Mouse (Mus musculus) kidney, postnatal 36 days (tissue): ENCODE measurements around the gene Msx2.

Experiments
- DNase-seq, 2 experiments: peaks; one replicate each; pipeline ENCODE4 v3.0.0; 2021 to 2022; ENCODE audit warnings: mixed read lengths in 2 of 2

Gene Msx2

GRCm38 (mm10) chr13:53464441-53465001, 8.4 kb downstream of the Msx2 start:
- no peak for DNase-seq

GRCm38 (mm10) chr13:53463946-53464345, 8.9 kb downstream of the Msx2 start:
- no peak for DNase-seq

GRCm38 (mm10) chr13:53463037-53463436, 9.8 kb downstream of the Msx2 start:
- DNase-seq, result no peak

GRCm38 (mm10) chr13:53462649-53462970, 10.3 kb downstream of the Msx2 start:
- DNase-seq, result no peak

- peak; percentile 11 to 66 for DNase-seq
Measured at GRCm38 (mm10) chr13:53461855-53462648, 10.8 kb downstream of the Msx2 start.

- no peak for DNase-seq
Measured at GRCm38 (mm10) chr13:53461346-53461745, 11.5 kb downstream of the Msx2 start.

GRCm38 (mm10) chr13:53458766-53459165, 14.1 kb downstream of the Msx2 start:
- DNase-seq, result no peak

GRCm38 (mm10) chr13:53454794-53455672, 17.8 kb downstream of the Msx2 start:
- no peak for DNase-seq

GRCm38 (mm10) chr13:53453927-53454326, 18.9 kb downstream of the Msx2 start:
- no peak for DNase-seq

- peak; percentile 23 to 72 for DNase-seq
Measured at GRCm38 (mm10) chr13:53447609-53448008, 25.3 kb downstream of the Msx2 start.

GRCm38 (mm10) chr13:53443602-53444001, 29.3 kb downstream of the Msx2 start:
- peak; percentile 17 to 62 for DNase-seq

GRCm38 (mm10) chr13:53442168-53442980, 30.5 kb downstream of the Msx2 start:
- DNase-seq, result peak in 1 of 2 experiments; percentile 59

GRCm38 (mm10) chr13:53441307-53442028, 31.4 kb downstream of the Msx2 start:
- no peak for DNase-seq

- DNase-seq, result no peak
Measured at GRCm38 (mm10) chr13:53439957-53440356, 32.9 kb downstream of the Msx2 start.

- peak; percentile 85 to 93 for DNase-seq
Measured at GRCm38 (mm10) chr13:53426507-53426906, 46.4 kb downstream of the Msx2 start.

- no peak for DNase-seq
Measured at GRCm38 (mm10) chr13:53421189-53421588, 51.7 kb downstream of the Msx2 start.

GRCm38 (mm10) chr13:53420741-53421140, 52.1 kb downstream of the Msx2 start:
- no peak for DNase-seq

GRCm38 (mm10) chr13:53419681-53420080, 53.2 kb downstream of the Msx2 start:
- no peak for DNase-seq

- DNase-seq, result no peak
Measured at GRCm38 (mm10) chr13:53417701-53418100, 55.2 kb downstream of the Msx2 start.
